Mouse (Mus musculus) spleen, postnatal 4 days (tissue): Measurements from ENCODE around the gene Cpeb3.
"Not testable (repeated sequence)": the region's sequence is repeated elsewhere in the genome, so short reads cannot be mapped to it uniquely, and the experiment has no call there.

ENCODE experiments used
- DNase-seq, 2 experiments: peaks; one replicate each; pipeline ENCODE4 v3.0.0; 2022; ENCODE audit warnings: low spot score in 2 of 2

Gene Cpeb3

GRCm38 (mm10) chr19:37207303-37208175 lies 862 bp downstream of the Cpeb3 start, which contains the start of gene March5:
TSS of gene March5 (plus strand) at chr19:37207543.
- DNase-seq, result peak; percentile 87 to 93

GRCm38 (mm10) chr19:37206641-37207302 lies 1.6 kb downstream of the Cpeb3 start:
- DNase-seq, result peak; percentile 50 to 83

- DNase-seq, result not testable (repeated sequence)
Observed at GRCm38 (mm10) chr19:37205155-37205554, 3.2 kb downstream of the Cpeb3 start.

- DNase-seq, result no peak
Observed at GRCm38 (mm10) chr19:37203371-37203770, 5.0 kb downstream of the Cpeb3 start.

GRCm38 (mm10) chr19:37199889-37200288 lies 8.5 kb downstream of the Cpeb3 start:
- DNase-seq, result no peak

GRCm38 (mm10) chr19:37198165-37198880 lies 10.1 kb downstream of the Cpeb3 start:
- DNase-seq, result no peak

- no peak for DNase-seq
Observed at GRCm38 (mm10) chr19:37192475-37193058, 15.8 kb downstream of the Cpeb3 start.

GRCm38 (mm10) chr19:37188366-37188948 lies 19.9 kb downstream of the Cpeb3 start:
- no peak for DNase-seq

GRCm38 (mm10) chr19:37177819-37178708 lies 30.3 kb downstream of the Cpeb3 start:
- DNase-seq, result peak; percentile 56 to 70

- no peak for DNase-seq
Observed at GRCm38 (mm10) chr19:37176879-37177462, 31.4 kb downstream of the Cpeb3 start.

- DNase-seq, result no peak
Observed at GRCm38 (mm10) chr19:37175919-37176318, 32.5 kb downstream of the Cpeb3 start.

GRCm38 (mm10) chr19:37175436-37175805 lies 33.0 kb downstream of the Cpeb3 start:
- DNase-seq, result no peak

- peak in 1 of 2 experiments; percentile 24 for DNase-seq
Observed at GRCm38 (mm10) chr19:37174716-37175435, 33.5 kb downstream of the Cpeb3 start.

GRCm38 (mm10) chr19:37174116-37174715 lies 34.2 kb downstream of the Cpeb3 start:
- DNase-seq, result peak; percentile 27 to 76

GRCm38 (mm10) chr19:37173331-37174115 lies 34.9 kb downstream of the Cpeb3 start:
- DNase-seq, result no peak

- DNase-seq, result no peak
Observed at GRCm38 (mm10) chr19:37172566-37173130, 35.8 kb downstream of the Cpeb3 start.

- DNase-seq, result no peak
Observed at GRCm38 (mm10) chr19:37172096-37172495, 36.3 kb downstream of the Cpeb3 start.
